Mouse (Mus musculus) heart, adult 11 months (tissue): Measurements from ENCODE around the gene Galnt14.

ENCODE experiments used
- DNase-seq: peaks from one replicate; pipeline ENCODE4 v3.0.0; 2022

Gene Galnt14

DNA sequence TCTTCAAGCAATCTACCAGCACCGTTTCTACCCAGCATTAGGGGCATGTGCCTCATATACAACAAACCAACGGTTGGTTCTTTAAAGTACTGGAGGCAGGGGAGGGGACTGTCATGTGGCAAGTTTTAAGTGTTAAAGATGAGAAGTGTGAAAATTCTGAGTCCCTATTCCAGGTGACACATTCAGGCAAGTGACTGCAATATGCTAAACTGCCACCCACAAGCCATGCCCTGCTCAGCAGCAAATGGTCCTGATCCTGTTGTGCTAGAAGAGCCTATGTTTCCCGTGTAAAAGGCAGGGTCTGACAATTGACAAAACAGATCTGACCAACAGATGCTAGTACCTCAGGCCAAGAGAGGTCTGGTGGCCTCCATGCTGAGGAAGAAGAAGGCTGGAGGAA, 149.1 kb downstream of the Galnt14 start:
- DNase-seq, result peak; percentile 80

- no peak for DNase-seq
Observed at GRCm38 (mm10) chr17:73560208-73560784, 150.0 kb downstream of the Galnt14 start.

DNA sequence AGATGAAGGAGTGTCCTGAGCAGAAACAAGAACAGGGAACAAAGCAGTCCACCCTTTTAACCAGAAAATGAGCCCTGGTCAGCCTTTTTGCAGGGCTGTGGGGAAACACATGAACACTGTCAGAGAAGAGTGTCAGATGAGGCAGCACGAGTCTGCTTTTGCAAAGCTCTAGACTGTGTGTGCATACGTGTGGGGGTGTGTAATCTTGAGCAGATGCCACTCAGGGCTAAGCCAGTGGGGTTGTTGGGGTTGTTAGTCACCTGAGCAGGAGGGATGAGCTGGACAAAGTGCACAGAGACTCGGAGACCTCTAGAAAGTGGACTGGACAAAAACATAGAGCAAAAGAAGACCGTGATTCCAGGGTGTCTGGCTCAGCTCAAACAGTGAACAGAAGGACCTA, 150.8 kb downstream of the Galnt14 start:
- peak; percentile 56 for DNase-seq

- peak; percentile 61 for DNase-seq
Observed at GRCm38 (mm10) chr17:73557101-73557500, 153.2 kb downstream of the Galnt14 start.

DNA sequence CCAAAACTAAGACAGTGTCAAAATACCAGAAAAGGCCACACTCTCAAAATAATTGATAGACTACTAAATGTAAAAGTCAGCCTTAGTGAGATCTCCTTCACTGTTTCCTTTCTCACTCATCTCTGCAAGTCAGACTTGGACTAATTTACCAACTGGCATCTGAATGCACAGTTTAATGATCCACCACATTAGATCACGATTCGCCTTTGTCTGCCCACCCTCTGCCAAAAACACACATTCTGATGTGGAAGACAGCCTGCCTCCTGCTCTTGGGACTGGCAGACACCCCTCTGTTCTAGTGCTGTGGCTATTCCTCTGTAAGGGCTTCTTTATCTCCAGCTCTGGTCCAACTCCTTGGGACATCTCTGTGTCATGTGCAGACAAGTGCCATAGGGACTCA, 153.8 kb downstream of the Galnt14 start:
- DNase-seq, result no peak

GRCm38 (mm10) chr17:73554668-73555067, 155.6 kb downstream of the Galnt14 start:
- no peak for DNase-seq

GRCm38 (mm10) chr17:73548783-73549566, 161.3 kb downstream of the Galnt14 start:
- no peak for DNase-seq

- DNase-seq, result no peak
Observed at GRCm38 (mm10) chr17:73548119-73548518, 162.1 kb downstream of the Galnt14 start.

DNA sequence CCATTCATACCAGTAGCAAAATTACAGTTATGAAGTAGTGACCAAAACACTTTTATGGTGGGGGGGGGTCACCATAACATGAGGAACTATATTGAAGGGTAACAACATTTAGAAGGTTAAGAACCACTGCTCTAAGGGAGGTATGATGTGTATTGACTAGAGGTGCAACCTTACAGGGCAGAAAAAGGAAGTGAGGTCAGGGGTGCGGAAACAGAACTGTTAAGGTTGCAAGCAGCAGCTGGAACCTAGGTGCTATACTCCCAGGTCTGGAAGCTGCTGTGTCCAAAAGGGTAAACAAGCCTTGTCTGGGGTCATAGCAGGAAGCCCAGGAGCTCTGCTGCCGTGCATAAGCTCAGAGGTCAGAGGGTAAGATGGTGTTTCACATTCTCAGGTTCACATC, 162.8 kb downstream of the Galnt14 start:
- DNase-seq, result no peak

DNA sequence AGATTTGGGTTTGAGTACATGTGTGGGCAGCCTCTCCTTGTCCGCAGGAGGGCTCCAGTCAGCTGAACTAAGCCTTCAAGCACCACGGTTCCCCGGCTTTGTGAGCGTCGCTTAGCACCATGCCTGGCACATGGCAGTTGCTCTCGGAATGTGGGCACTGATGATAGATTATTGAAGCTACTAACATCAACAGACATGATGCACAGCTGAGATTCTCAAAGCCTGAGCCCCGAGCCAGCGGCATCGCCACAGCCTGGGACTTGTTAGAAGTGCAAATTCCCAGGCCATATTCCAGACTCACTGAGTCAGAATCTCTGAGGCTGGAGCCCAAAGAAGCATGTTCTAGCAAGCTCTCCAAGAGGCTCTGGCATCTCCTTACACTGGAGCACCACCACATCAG, 168.3 kb downstream of the Galnt14 start:
- no peak for DNase-seq

GRCm38 (mm10) chr17:73541233-73541570, 169.1 kb downstream of the Galnt14 start:
- DNase-seq, result no peak

- DNase-seq, result no peak
Observed at GRCm38 (mm10) chr17:73540409-73541232, 169.6 kb downstream of the Galnt14 start.

GRCm38 (mm10) chr17:73531896-73532295, 178.4 kb downstream of the Galnt14 start:
- no peak for DNase-seq

DNA sequence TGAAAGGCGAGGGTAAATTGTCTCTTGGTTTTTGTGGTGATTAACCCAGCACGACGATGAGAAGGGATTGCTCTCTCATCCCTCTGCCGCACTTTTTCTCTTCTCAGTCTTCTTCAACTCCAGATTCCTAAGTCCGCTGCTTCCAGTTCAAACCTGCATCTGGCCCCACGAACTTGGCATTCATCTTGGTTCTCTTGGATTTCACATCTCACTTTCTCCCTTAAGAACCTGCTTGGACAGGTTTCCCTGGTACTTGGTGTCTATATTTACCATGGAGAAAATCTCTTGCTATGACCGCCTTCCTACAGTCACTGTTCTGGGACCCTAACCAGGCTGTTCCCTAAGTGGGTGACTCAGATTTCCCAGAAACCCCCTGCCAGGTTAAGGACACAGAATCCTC, 188.1 kb downstream of the Galnt14 start:
- DNase-seq, result no peak

DNA sequence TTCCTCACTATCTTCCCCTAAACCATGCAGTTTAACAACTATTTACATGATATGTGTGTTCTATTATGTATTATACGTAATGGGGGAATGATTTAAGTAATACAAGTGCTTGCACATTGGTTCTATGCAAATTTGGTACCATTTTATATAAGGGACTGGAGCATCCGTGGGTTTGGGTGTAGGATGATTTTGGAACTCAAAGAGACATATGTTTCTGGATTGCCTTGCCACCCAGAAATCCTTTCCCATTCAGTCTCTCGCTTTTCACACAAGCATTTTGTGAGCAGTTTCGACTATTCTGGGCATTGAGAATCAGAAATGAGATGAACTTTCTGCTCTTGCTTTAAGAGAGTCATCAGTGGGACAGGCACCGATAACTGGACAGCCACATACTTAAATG, 190.9 kb downstream of the Galnt14 start:
- no peak for DNase-seq

GRCm38 (mm10) chr17:73518359-73518758, 191.9 kb downstream of the Galnt14 start:
- no peak for DNase-seq

GRCm38 (mm10) chr17:73515506-73515905, 194.7 kb downstream of the Galnt14 start:
- DNase-seq, result no peak

DNA sequence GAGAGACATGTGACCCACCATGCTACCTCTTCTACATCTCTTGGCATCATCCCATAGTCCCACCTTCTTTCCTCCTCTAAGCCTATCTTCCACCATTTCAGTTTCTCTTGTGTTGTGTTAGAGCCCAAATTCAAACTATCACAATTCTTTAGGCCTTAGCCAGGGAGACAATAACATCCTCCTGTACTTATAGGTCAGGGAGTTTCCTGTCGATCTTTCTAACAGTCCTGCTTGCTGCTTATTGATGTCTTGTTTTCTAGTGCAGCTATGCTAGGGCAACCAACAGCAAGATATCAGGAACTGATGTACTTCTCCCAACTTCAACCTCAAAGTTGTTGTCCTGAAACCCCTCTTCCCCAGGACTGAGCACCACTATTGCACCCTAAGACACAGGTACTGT, 195.4 kb downstream of the Galnt14 start:
- DNase-seq, result no peak

GRCm38 (mm10) chr17:73514258-73514657, 196.0 kb downstream of the Galnt14 start:
- DNase-seq, result no peak

GRCm38 (mm10) chr17:73512844-73513243, 197.4 kb downstream of the Galnt14 start:
- DNase-seq, result no peak

GRCm38 (mm10) chr17:73507804-73508535, 202.3 kb downstream of the Galnt14 start:
- no peak for DNase-seq

- no peak for DNase-seq
Observed at GRCm38 (mm10) chr17:73504111-73504510, 206.1 kb downstream of the Galnt14 start.

DNA sequence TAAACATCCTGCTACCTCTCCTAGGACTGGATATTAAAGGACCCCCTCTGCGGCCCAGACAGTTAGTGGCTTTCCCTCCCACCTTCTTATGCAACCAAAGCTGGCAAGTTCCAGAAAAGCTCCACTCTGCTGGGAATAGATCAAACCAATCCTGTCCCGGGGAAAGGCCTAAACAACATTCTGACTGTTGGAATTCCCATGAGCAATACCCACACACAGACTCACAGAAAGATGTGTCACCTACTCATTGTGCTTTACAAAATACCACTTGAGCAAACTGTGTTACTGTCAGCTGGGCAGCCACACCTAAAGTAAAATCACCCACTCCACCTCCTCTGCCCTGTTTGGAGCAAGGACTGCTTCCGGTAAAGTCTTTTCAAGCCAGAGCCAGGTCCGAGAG, 207.6 kb downstream of the Galnt14 start:
- DNase-seq, result no peak
